Mouse (Mus musculus): ENCODE results near the gene Ccdc150. TPM values are rescaled to one million over a fixed set of nuclear protein-coding genes. Genes with fewer than 3 reads are reported as not detected.

Gene Ccdc150
- polyA plus RNA-seq (2017; shearing (Covaris generic)) = 0.63 TPM

DNA sequence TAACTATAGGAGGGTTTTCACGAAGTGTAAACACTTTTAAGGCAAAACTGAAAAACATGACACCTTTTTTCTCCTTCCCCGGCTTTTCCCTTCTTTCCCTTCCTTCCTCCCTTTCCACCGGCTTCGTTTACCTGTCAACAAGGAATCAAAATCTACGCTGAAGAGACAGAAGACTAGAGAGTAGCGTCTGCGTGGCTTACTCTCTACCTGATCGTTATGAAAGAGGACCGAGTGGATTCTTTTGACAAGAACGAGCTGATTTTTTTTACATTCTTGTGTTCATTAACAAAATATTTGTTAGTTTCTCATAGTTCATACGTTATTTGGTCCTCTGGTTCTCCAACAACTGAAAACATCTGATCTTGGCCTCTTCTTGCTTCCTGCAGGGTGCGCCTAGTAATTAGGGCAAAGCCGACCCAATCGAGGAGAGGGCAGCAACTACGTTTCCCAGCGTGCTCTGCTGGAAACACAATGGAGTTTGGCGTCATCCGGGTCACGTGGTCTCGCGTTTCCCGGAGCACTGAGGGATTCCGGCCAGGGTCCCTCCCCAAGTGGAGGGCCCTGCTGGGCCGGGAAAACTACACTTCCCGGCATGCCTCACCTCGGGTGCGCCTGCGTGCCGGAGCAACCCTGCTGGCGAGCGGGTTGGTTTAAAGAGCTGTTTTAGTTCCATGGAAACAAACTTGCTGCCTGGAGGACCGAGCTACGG lies at the start of gene Ccdc150:
Gene Ccdc150, plus strand, starts transcription at position 526 of the 709 bp plus-strand sequence.

Other genes with a start within 250 kb of the Ccdc150 start
- 0.02 TPM for gene Hecw2, start 55.5 kb upstream of the Ccdc150 start, polyA plus RNA-seq (2017; shearing (Covaris generic))
- 15.2 TPM for gene Gtf3c3, start 188.3 kb downstream of the Ccdc150 start, polyA plus RNA-seq (2017; shearing (Covaris generic))